Mouse (Mus musculus): Measurements from ENCODE around the gene Cfap73.
A peak's percentile ranks its signal among the peaks of the same experiment; 100 is the strongest.

Gene Cfap73

DNA sequence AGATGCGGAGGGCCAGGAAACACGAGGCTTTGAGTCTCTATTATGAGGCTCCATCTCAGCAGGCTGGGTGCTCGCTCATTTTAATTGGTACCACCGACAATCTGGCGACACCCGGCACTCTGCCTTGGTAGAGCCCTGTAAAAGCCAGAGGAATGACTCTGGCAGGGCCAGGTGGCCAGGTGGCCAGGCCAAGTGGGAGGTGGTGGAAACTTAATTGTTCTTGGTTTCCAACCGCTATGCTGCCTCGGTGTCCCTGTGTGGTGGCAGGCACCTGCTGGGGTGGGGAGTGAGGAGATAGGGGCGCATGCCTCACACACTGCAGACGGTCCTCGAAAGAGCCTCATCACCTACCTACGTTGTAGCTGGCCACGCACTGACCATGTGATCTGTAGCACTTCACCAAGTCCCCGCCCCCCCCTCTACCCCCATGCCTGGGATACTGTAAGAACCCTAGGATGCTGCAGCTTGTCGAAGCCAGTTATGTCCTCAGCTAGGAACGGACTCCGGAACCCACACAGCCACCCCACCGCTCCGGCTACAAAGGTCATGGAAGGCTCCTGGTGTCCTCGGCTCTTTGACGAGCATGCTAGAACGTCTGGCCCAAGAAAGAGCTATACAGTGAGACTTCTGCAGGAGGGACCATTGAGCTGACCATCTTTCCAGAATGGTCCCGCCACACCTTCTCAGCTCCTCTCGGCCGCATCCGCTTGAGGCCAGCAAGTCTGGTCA is 54.0 kb downstream of the Cfap73 start:
- DNase-seq: no peak

DNA sequence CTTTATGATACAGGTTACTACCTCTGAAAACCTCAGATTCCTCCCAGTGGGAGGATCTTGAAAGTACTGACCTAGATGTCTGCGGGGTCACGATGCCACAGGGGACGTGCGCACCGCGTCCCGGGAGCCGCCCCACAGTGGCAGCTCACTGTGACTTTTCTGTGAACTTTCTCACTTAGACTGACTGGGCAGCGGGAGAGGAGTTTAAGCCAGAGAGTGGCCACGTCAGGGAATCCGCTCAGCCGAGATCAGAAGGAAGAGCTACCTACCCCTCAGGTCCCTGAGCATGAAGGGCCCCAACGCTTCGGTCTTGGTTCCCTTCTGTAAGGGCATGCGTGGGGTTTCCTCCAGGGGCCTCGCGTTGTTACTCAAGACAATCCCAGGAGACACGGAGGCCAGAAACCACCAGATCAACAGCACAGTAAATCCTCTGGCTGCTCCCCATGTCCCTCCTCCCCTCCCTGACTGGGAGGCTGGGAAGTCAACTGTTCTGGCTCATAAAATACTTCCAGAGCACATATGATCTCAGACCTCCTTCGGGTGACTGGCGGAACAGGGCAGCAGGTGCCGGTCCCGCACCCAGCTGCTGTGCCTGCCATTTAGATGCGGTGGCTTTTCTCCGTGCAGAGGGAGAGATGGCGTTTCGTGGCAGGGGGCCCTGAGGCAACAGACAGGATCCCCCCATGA is 54.7 kb downstream of the Cfap73 start:
- no peak for DNase-seq

DNA sequence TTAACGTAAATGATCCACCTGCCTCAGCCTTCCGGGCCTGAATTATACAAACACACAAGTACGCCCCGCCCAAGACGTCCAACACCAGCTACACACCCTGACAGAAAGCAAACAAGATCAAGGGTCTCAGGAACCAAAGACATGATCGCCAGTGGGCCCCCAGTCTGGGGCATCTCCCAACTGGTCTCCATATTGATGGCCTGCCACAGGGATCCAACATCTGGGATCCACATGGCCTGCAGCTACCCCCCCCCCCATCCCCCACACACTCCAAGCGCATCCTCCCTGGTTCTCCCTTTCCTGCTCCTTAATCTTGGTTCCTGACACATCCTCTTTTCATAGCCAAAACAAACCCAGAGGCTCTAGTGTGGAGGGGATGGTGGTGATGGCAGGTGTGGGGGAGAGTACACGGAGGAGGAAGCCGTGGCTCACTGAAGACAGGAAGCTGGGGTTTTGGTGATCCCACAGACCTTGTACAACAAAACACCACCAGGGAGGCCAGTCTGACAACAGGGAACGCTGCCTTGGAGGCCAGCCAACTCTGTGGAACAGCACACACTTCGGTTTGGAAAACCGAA is 55.4 kb downstream of the Cfap73 start:
- DNase-seq: peak; percentile 71
